Mouse (Mus musculus): ENCODE results near the gene Gm21719.
"Not testable (repeated sequence)": the region's sequence is repeated elsewhere in the genome, so short reads cannot be mapped to it uniquely, and the experiment has no call there.

The Gm21719 gene

GRCm38 (mm10) chrY:6682772-6683171 is at the start of gene Gm21719:
TSS of gene Gm21719 (minus strand) at chrY:6682872.
- not testable (repeated sequence) for DNase-seq (ENCODE audit: low spot score)

Measured in c-Kit-positive CD71-positive TER-119-positive erythroid progenitor cells, embryonic 14.5 days (primary cell).